Mouse (Mus musculus): ENCODE results near the gene Scoc.
A peak's percentile ranks its signal among the peaks of the same experiment; 100 is the strongest.

The Scoc gene

DNA sequence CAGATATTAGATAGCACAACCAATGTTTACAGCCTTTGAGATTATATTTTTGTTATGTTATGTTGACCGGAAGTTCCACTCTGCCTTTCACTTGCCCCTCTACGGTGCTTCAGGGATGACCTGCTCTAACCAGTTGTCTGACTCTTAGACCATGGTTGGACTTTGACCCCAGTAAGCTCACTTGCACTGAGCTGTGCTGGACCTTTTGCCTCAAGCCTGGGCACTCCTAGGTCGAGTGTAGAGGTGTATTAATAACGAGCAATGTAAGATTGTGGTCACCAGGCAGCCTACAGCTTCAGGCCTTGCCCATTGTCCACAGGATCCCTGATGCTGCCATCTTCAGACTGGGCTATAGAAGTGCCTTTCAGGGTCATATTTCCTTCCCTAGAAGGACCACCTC is 60.5 kb downstream of the Scoc start:
- DNase-seq (ENCODE audit: low spot score), result no peak

DNA sequence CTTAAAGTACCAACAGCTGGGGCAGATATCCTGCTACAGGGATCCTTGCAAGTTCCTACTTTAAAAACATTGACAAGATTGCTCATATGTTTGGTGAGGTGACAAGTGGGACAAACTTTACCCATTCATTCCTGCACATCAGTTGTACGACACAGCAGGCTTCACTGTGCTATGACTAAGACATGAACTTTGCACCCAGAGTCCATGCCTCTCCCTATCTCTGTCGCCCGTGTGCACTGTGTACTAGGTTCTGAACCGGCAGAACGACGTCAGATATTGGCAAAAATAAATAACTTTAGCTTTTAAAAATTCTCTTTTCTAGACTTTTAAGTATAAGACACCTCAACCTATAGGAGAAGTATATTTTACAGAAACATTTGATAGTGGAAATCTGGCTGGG is 61.5 kb downstream of the Scoc start:
- DNase-seq (ENCODE audit: low spot score), result no peak

- no peak for DNase-seq (ENCODE audit: low spot score)
These were observed 63.9 kb downstream of the Scoc start for GRCm38 (mm10) chr8:83394325-83394724.

DNA sequence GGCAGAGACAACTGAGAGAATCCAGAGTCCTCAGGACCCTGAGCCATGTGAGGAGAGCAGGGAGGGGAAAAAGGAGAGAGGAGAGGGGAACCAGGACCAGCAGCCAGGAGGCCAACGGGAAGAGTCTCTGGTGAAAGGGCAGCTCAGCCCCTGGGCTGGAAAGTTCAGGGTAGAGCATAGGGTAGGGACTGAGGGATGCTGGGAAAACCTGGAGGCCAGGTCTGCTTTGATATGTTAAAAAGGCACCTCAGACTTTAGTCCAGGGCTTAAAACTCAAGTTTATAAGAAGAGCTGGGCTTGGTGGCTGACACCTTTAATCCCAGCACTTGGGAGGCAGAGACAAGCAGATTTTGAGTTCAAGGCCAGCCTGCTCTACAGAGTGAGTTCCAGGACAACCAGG is 65.7 kb downstream of the Scoc start:
- DNase-seq (ENCODE audit: low spot score), result no peak

- no peak for DNase-seq (ENCODE audit: low spot score)
These were observed 68.0 kb downstream of the Scoc start for GRCm38 (mm10) chr8:83390006-83390701.

GRCm38 (mm10) chr8:83389316-83390005 is 68.7 kb downstream of the Scoc start, which contains the start of gene Clgn:
Gene Clgn, plus strand, starts transcription at chr8:83389867.
- peak; percentile 68 for DNase-seq (ENCODE audit: low spot score)

DNA sequence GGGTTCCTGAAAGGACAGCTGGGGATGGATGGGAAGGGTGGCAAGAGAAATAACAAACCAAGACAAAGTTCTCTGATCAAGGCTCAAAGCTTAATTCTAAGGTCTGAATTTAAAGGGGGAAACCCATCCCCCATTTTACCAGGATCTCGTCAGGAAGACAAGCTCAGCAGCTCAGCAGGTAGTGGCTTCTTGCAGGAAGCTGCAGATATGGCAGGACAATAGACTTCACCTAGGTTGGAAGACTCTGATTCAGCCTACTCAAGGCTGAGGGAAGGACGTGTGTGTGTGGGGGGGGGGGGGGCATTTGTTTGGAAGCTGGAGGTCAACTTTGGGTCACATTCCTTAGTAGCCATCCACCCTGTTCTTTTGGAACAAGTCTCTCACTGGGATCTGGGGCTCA is 75.3 kb downstream of the Scoc start:
- no peak for DNase-seq (ENCODE audit: low spot score)

- no peak for DNase-seq (ENCODE audit: low spot score)
These were observed 77.2 kb downstream of the Scoc start for GRCm38 (mm10) chr8:83381016-83381415.

DNA sequence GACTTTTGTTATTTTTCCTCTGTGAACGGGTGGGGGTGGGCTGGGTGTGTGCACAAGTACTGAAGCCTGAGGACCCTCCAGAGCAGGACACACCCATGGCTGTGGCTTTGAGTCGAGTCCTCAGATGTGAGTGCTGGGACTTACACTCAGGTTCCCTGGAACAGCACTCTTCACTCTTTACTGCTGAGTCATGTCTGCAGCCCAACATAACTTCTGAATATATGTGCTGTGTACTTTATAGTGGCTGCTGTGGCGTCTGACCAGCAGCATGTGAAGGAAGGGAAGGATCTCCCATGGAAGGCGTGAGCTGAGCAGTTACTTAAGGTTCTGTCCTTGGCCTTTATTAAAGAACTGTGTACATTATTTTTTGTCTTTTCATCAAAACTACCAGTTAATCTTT is 78.0 kb downstream of the Scoc start:
- DNase-seq (ENCODE audit: low spot score), result no peak

All from MN1 (cell line).